14 mouse cellular contexts compared by ENCODE assay signal in genomic region chr4:151718866-151719475, GRCm38 (mm10).
A peak's percentile ranks its signal among the peaks of the same experiment; 100 is the strongest.
DNase-seq lines count a peak whose midpoint lies in the region; ATAC-seq and TF ChIP-seq lines count a peak whose summit lies in the region.
"Had no signal": no experiment of that assay in that cellular context is flagged by ENCODE, and none has a peak within 500 bp of the region (broad histone marks: within the 10 kb centered on the region; RNA-seq: fewer than 3 reads in every experiment).

No protein-coding gene starts in this region.

- no peaks in the 10 kb centered on the region for H3K27me3 ChIP-seq in intestine, embryonic 15.5 days (replicated peaks)
- no peaks in the 10 kb centered on the region for H3K27me3 ChIP-seq in intestine, postnatal 0 days (replicated peaks; ENCODE audit: control insufficient read depth, insufficient read depth, low read length)
- H3K27me3 ChIP-seq in liver, embryonic 12.5 days (replicated peaks): no peaks in the 10 kb centered on the region; the same call in 1 of the 2 replicates
- H3K27me3 ChIP-seq in forebrain, embryonic 16.5 days (replicated peaks; ENCODE audit: control insufficient read depth, insufficient read depth, low read length): no peaks in the 10 kb centered on the region
- H3K27me3 ChIP-seq: CH12.LX had no signal

- peak; percentile 58; the same call in 1 of the 2 replicates for ATAC-seq in intestine, embryonic 15.5 days
- ATAC-seq in intestine, postnatal 0 days: no peak
- ATAC-seq in liver, embryonic 12.5 days: peak; percentile 87
- ATAC-seq in forebrain, embryonic 16.5 days: no peak

- no peak overlapping the region for H3K4me2 ChIP-seq in intestine, embryonic 15.5 days (replicated peaks)
- H3K4me2 ChIP-seq in intestine, postnatal 0 days (replicated peaks; ENCODE audit: low read depth): no peak overlapping the region
- H3K4me2 ChIP-seq in liver, embryonic 12.5 days: peak overlapping the region; percentile 55
- H3K4me2 ChIP-seq in forebrain, embryonic 16.5 days (ENCODE audit: low read length): no peak overlapping the region
- H3K4me2 ChIP-seq: limb, embryonic 13.5 days had no signal

- WGBS in intestine, embryonic 15.5 days: 38% methylated on average over 21 of the region's 21 CpGs
- 45% methylated on average over 21 of the region's 21 CpGs for WGBS in intestine, postnatal 0 days
- WGBS in bone marrow, adult 2 months: 69% methylated on average over 21 of the region's 21 CpGs
- WGBS in liver, embryonic 12.5 days (ENCODE audit: insufficient replicate concordance): 45% methylated on average over 21 of the region's 21 CpGs
- 56% methylated on average over 21 of the region's 21 CpGs for WGBS in forebrain, embryonic 16.5 days

- TF ChIP-seq POLR2A in bone marrow, adult 2 months (IDR thresholded peaks at IDR 0.05; ENCODE audit: borderline replicate concordance, control insufficient read depth, low read depth, low read length): no peak

- H3K9me3 ChIP-seq in intestine, embryonic 15.5 days: no peaks in the 10 kb centered on the region
- no peaks in the 10 kb centered on the region for H3K9me3 ChIP-seq in intestine, postnatal 0 days (ENCODE audit: control insufficient read depth)
- no peaks in the 10 kb centered on the region for H3K9me3 ChIP-seq in liver, embryonic 12.5 days (replicated peaks)
- H3K9me3 ChIP-seq in forebrain, embryonic 16.5 days (ENCODE audit: control insufficient read depth, low read length): no peaks in the 10 kb centered on the region
- H3K9me3 ChIP-seq: limb, embryonic 13.5 days had no signal

- H3K4me1 ChIP-seq in intestine, embryonic 15.5 days (replicated peaks): no peaks in the 10 kb centered on the region
- H3K4me1 ChIP-seq in intestine, postnatal 0 days (replicated peaks; ENCODE audit: control insufficient read depth, insufficient read depth, low read length): no peaks in the 10 kb centered on the region
- H3K4me1 ChIP-seq in bone marrow, adult 2 months (ENCODE audit: control insufficient read depth, insufficient read depth, low read length): peaks cover 1% of the 10 kb centered on the region; the same call in 1 of the 2 replicates
- H3K4me1 ChIP-seq in liver, embryonic 12.5 days: peaks cover 52% of the 10 kb centered on the region
- peaks cover 15% of the 10 kb centered on the region for H3K4me1 ChIP-seq in forebrain, embryonic 16.5 days (replicated peaks; ENCODE audit: control insufficient read depth, insufficient read depth, low read length)

- TF ChIP-seq CTCF in intestine, postnatal 0 days (IDR thresholded peaks at IDR 0.05; ENCODE audit: low read depth): no peak
- no peak for TF ChIP-seq CTCF in bone marrow, adult 2 months (IDR thresholded peaks at IDR 0.05; ENCODE audit: control insufficient read depth, insufficient read depth, low read length)

- no peak overlapping the region for H3K4me3 ChIP-seq in intestine, embryonic 15.5 days (replicated peaks)
- no peak overlapping the region for H3K4me3 ChIP-seq in intestine, postnatal 0 days (ENCODE audit: low read depth, low read length)
- no peak overlapping the region for H3K4me3 ChIP-seq in bone marrow, adult 2 months (replicated peaks; ENCODE audit: control insufficient read depth, low read depth, low read length)
- H3K4me3 ChIP-seq in liver, embryonic 12.5 days: peak overlapping the region; percentile 24; the same call in 1 of the 2 replicates
- no peak overlapping the region for H3K4me3 ChIP-seq in forebrain, embryonic 16.5 days (replicated peaks; ENCODE audit: low read length)
- H3K4me3 ChIP-seq: layer of hippocampus, adult 2 months; limb, embryonic 13.5 days had no signal

- no peaks in the 10 kb centered on the region for H3K36me3 ChIP-seq in intestine, embryonic 15.5 days
- no peaks in the 10 kb centered on the region for H3K36me3 ChIP-seq in intestine, postnatal 0 days (ENCODE audit: control insufficient read depth, insufficient read depth)
- H3K36me3 ChIP-seq in liver, embryonic 12.5 days: no peaks in the 10 kb centered on the region
- no peaks in the 10 kb centered on the region for H3K36me3 ChIP-seq in forebrain, embryonic 16.5 days (ENCODE audit: control insufficient read depth, insufficient read depth)
- H3K36me3 ChIP-seq: limb, embryonic 13.5 days had no signal

- H3K9ac ChIP-seq in intestine, embryonic 15.5 days: no peak overlapping the region
- H3K9ac ChIP-seq in intestine, postnatal 0 days (ENCODE audit: low read depth, low read length): no peak overlapping the region
- H3K9ac ChIP-seq in liver, embryonic 12.5 days: peak overlapping the region; percentile 60; the same call in 1 of the 2 replicates
- no peak overlapping the region for H3K9ac ChIP-seq in forebrain, embryonic 16.5 days (replicated peaks; ENCODE audit: low read depth, low read length)
- H3K9ac ChIP-seq: limb, embryonic 13.5 days had no signal

- DNase-seq in Muller cell, postnatal 12 days (ENCODE audit: inconsistent ontology term): peak; percentile 5
- no peak for DNase-seq in B cell, adult 2 months
- DNase-seq in thymus, postnatal 4 days: no peak
- DNase-seq: cerebellum, adult 11 months; heart, postnatal 36 days; retina, postnatal 1 day had no signal

- no peak overlapping the region for H3K27ac ChIP-seq in intestine, embryonic 15.5 days
- no peak overlapping the region for H3K27ac ChIP-seq in intestine, postnatal 0 days (ENCODE audit: low read depth, low read length)
- peak overlapping the region; percentile 72 for H3K27ac ChIP-seq in bone marrow, adult 2 months (ENCODE audit: control insufficient read depth, insufficient read depth, low read depth, low read length, poor library complexity)
- peak overlapping the region; percentile 87 for H3K27ac ChIP-seq in liver, embryonic 12.5 days
- no peak overlapping the region for H3K27ac ChIP-seq in forebrain, embryonic 16.5 days (ENCODE audit: low read length)
- H3K27ac ChIP-seq: layer of hippocampus, adult 2 months; limb, embryonic 13.5 days had no signal

Comparison
In these comparisons a context has a peak if more than half of its experiments do, and no peak if none do; other contexts are left out.
1. ATAC-seq: peak in intestine, embryonic 15.5 days (single experiment) and liver, embryonic 12.5 days (single experiment); none in intestine, postnatal 0 days (single experiment) and forebrain, embryonic 16.5 days (single experiment).
2. H3K27ac ChIP-seq: peak in bone marrow, adult 2 months (single experiment) and liver, embryonic 12.5 days (single experiment); none in intestine, embryonic 15.5 days (single experiment), intestine, postnatal 0 days (single experiment) and forebrain, embryonic 16.5 days (single experiment).